ENCODE assay signal across 10 mouse cellular contexts in the genomic region with DNA sequence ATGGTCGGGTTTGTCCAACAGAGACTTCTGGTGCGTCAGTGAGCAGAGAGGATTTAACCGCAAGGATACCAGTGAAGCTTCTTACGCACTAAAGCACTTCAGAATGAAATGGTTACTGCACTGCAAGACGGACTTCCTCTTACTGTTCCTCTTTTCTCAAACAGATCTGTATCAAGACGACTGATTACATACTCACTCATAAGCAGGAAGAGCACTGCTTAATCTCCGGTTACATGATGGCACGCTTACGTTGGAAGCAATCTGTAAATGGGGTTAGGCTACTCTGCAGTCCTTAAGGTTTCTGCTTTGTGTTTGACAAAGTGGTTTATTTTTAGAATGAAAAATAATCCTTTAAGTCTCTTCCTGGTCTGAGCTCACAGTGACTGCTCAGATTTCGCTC. TPM values are rescaled to one million over a fixed set of nuclear protein-coding genes. Genes with fewer than 3 reads are reported as not detected.
DNase-seq lines count a peak whose midpoint lies in the region; ATAC-seq lines count a peak whose summit lies in the region.
"Had no signal": no experiment of that assay in that cellular context is flagged by ENCODE, and none has a peak within 500 bp of the region (broad histone marks: within the 10 kb centered on the region; RNA-seq: fewer than 3 reads in every experiment).

No protein-coding gene starts in this region.

- WGBS in heart, embryonic 11.5 days (ENCODE audit: insufficient replicate concordance): 13% methylated on average over 10 of the region's 10 CpGs
- 41% methylated on average over 10 of the region's 10 CpGs for WGBS in embryonic facial prominence, embryonic 15.5 days

- H3K4me3 ChIP-seq in heart, embryonic 11.5 days (ENCODE audit: low read depth, low read length): peak overlapping the region; percentile 35
- no peak overlapping the region for H3K4me3 ChIP-seq in embryonic facial prominence, embryonic 15.5 days (replicated peaks)

- no peaks in the 10 kb centered on the region for H3K36me3 ChIP-seq in heart, embryonic 11.5 days (ENCODE audit: control insufficient read depth, insufficient read depth, low read length)
- no peaks in the 10 kb centered on the region for H3K36me3 ChIP-seq in embryonic facial prominence, embryonic 15.5 days

- no peak for DNase-seq in heart, postnatal 4 days
- DNase-seq in 416B (ENCODE audit: low read depth): peak; percentile 89
- peak; percentile 36 for DNase-seq in lung, postnatal 36 days
- no peak for DNase-seq in ovary, postnatal 14 days (ENCODE audit: low spot score)
- DNase-seq in natural killer cell, adult 2 months (ENCODE audit: low spot score in 2 of 2): no peak
- no peak for DNase-seq in c-Kit-positive CD71-positive TER-119-positive erythroid progenitor cells, embryonic 14.5 days (ENCODE audit: low spot score)
- DNase-seq: forebrain, postnatal 0 days; kidney, postnatal 25 days had no signal

- H3K4me1 ChIP-seq in heart, embryonic 11.5 days (ENCODE audit: control insufficient read depth, insufficient read depth, low read length): no peaks in the 10 kb centered on the region
- no peaks in the 10 kb centered on the region for H3K4me1 ChIP-seq in embryonic facial prominence, embryonic 15.5 days

- no peaks in the 10 kb centered on the region for H3K27me3 ChIP-seq in heart, embryonic 11.5 days (ENCODE audit: control insufficient read depth, insufficient read depth, low read length)
- no peaks in the 10 kb centered on the region for H3K27me3 ChIP-seq in embryonic facial prominence, embryonic 15.5 days

- 0 out of 2 replicates have a peak, but pooled peaks have one; percentile 26 for ATAC-seq in heart, embryonic 11.5 days (replicated peaks; ENCODE audit: insufficient number of reproducible peaks, low FRiP score, low TSS enrichment)
- ATAC-seq in embryonic facial prominence, embryonic 15.5 days (ENCODE audit: insufficient number of reproducible peaks, low FRiP score, low TSS enrichment, low read depth): no peak
- ATAC-seq: forebrain, postnatal 0 days had no signal

- H3K27ac ChIP-seq in heart, embryonic 11.5 days (ENCODE audit: low read depth, low read length): peak overlapping the region; percentile 57
- H3K27ac ChIP-seq in embryonic facial prominence, embryonic 15.5 days (replicated peaks): no peak overlapping the region

- H3K9me3 ChIP-seq in heart, embryonic 11.5 days (replicated peaks; ENCODE audit: control insufficient read depth, low read length): no peaks in the 10 kb centered on the region
- H3K9me3 ChIP-seq in embryonic facial prominence, embryonic 15.5 days (replicated peaks): no peaks in the 10 kb centered on the region

- peak overlapping the region; percentile 60 for H3K9ac ChIP-seq in heart, embryonic 11.5 days (ENCODE audit: low read depth, low read length)
- H3K9ac ChIP-seq in embryonic facial prominence, embryonic 15.5 days: no peak overlapping the region
- H3K9ac ChIP-seq: forebrain, postnatal 0 days had no signal

- H3K4me2 ChIP-seq in heart, embryonic 11.5 days: peak overlapping the region; percentile 64
- 0 out of 2 replicates have a peak overlapping the region, but pooled peaks have one; percentile 0 for H3K4me2 ChIP-seq in embryonic facial prominence, embryonic 15.5 days (replicated peaks)

RNA-seq across cellular contexts. Expression of a gene that starts 7.1 kb away (rescaled TPM):
- 15.1 and 20.3 TPM in 2 replicates for polyA plus RNA-seq in heart, embryonic 11.5 days (2014; fragmentation: Nextera tagmentation; extraction: Ambion mirVana)
- under 1 TPM; 0.45 to 0.47 TPM for total RNA-seq in heart, postnatal 4 days (2021)
- polyA plus RNA-seq in embryonic facial prominence, embryonic 15.5 days (2015; fragmentation: Nextera tagmentation; extraction: Ambion mirVana): 11.6 and 16.0 TPM in 2 replicates

Comparison
In these comparisons a context has a peak if more than half of its experiments do, and no peak if none do; other contexts are left out.
1. DNase-seq: peak in 416B (single experiment) and lung, postnatal 36 days (single experiment); none in heart, postnatal 4 days (single experiment), ovary, postnatal 14 days (single experiment), natural killer cell, adult 2 months (0 of 2) and c-Kit-positive CD71-positive TER-119-positive erythroid progenitor cells, embryonic 14.5 days (single experiment).